Mouse (Mus musculus) lung, embryonic 16.5 days (tissue): ENCODE measurements at regions not wholly inside any gene's neighbourhood (a gene's known extent, or its start where the extent isn't known, plus 50 kb on each side); places are given as distances from the start of the nearest gene placed in this dataset.
"Not testable (repeated sequence)": the region's sequence is repeated elsewhere in the genome, so short reads cannot be mapped to it uniquely, and the experiment has no call there.

Experiments
- ATAC-seq: fragments of 200-750 bp; cut with Nextera tagmentation; 2 replicates; pipeline ENCODE4 v1.8.0; 2017; ENCODE audit warnings: low read depth, mild to moderate bottlenecking, moderate library complexity
- H3K27ac ChIP-seq: fragments of 300-500 bp; sonication (generic); 2 replicates; pipeline ENCODE4 v1.5.1; 2014; ENCODE audit warnings: mild to moderate bottlenecking, control low read depth, low read length
- H3K27me3 ChIP-seq: fragments of 300-500 bp; sonication (generic); 2 replicates; pipeline ENCODE4 v1.6.1; 2014; ENCODE audit warnings: low read depth, low read length, mixed read lengths; ENCODE audit not compliant: control insufficient read depth, insufficient read depth
- H3K36me3 ChIP-seq: fragments of 300-500 bp; sonication (generic); 2 replicates; pipeline ENCODE4 v1.6.1; 2014; ENCODE audit warnings: low read length; ENCODE audit not compliant: control insufficient read depth, insufficient read depth
- H3K4me1 ChIP-seq: fragments of 300-500 bp; sonication (generic); replicated peaks from 2 replicates; pipeline ENCODE4 v1.6.1; 2014; ENCODE audit warnings: low read length, mixed read lengths; ENCODE audit not compliant: control insufficient read depth, insufficient read depth
- H3K4me2 ChIP-seq: fragments of 300-500 bp; sonication (generic); 2 replicates; pipeline ENCODE4 v1.6.1; 2014; ENCODE audit warnings: low read depth, low read length, control low read depth
- H3K4me3 ChIP-seq: fragments of 300-500 bp; sonication (generic); 2 replicates; pipeline ENCODE4 v1.5.1; 2014; ENCODE audit warnings: mild to moderate bottlenecking, low read length, control low read depth
- H3K9ac ChIP-seq: fragments of 300-500 bp; sonication (generic); 2 replicates; pipeline ENCODE4 v1.6.1; 2014; ENCODE audit warnings: low read length, control low read depth
- H3K9me3 ChIP-seq: fragments of 300-500 bp; sonication (generic); 2 replicates; pipeline ENCODE4 v1.6.1; 2016; ENCODE audit warnings: low read length; ENCODE audit not compliant: control insufficient read depth
- WGBS: fragments of 180-500 bp; shearing (Covaris S2); extraction: QIAGEN DNeasy Blood & Tissue Kit; methylation state at CpG from one replicate; pipeline ENCODE4 v1.1.7; 2014; 5-methylcytosine and 5-hydroxymethylcytosine counted together

GRCm38 (mm10) chr11:16635796-16636195 lies 116.2 kb upstream of the Egfr start:
- not testable (repeated sequence) for H3K4me1 ChIP-seq

GRCm38 (mm10) chr11:16637679-16638078 lies 114.3 kb upstream of the Egfr start:
- 81% methylated on average over 2 of the region's 2 CpGs for WGBS
- H3K36me3 ChIP-seq, result no peaks in the 10 kb centered on the region
- H3K9me3 ChIP-seq, result no peaks in the 10 kb centered on the region
- no peak overlapping the region for H3K27ac ChIP-seq
- ATAC-seq, result no peak
- H3K9ac ChIP-seq, result no peak overlapping the region
- H3K27me3 ChIP-seq, result no peaks in the 10 kb centered on the region
- no peak overlapping the region for H3K4me2 ChIP-seq
- H3K4me1 ChIP-seq, result no peaks in the 10 kb centered on the region
- no peak overlapping the region for H3K4me3 ChIP-seq

More at GRCm38 (mm10) chr11:16635796-16636195, 116.2 kb upstream of the Egfr start:
- ATAC-seq, H3K9ac ChIP-seq, H3K27me3 ChIP-seq, H3K27ac ChIP-seq, H3K36me3 ChIP-seq, H3K9me3 ChIP-seq, H3K4me3 ChIP-seq, H3K4me2 ChIP-seq: not testable (repeated sequence)
- 92% methylated on average over 11 of the region's 11 CpGs for WGBS

- Histone ChIP-seq H3K27ac (no peak overlapping the region), H3K4me2 (no peak overlapping the region), H3K4me1 (no peaks in the 10 kb centered on the region), H3K36me3 (no peaks in the 10 kb centered on the region), H3K9ac (no peak overlapping the region), H3K27me3 (no peaks in the 10 kb centered on the region), H3K9me3 (no peaks in the 10 kb centered on the region), H3K4me3 (no peak overlapping the region)
- ATAC-seq, result no peak
- 77% methylated on average over 4 of the region's 4 CpGs for WGBS
Observed at GRCm38 (mm10) chr11:16638349-16638748, 113.7 kb upstream of the Egfr start.

- no peaks in the 10 kb centered on the region for H3K36me3 ChIP-seq
- H3K9ac ChIP-seq, result no peak overlapping the region
- H3K27ac ChIP-seq, result no peak overlapping the region
Observed at GRCm38 (mm10) chr11:16649599-16649998, 102.4 kb upstream of the Egfr start.

GRCm38 (mm10) chr11:16663806-16664205 lies 88.2 kb upstream of the Egfr start:
- Histone ChIP-seq H3K9me3 (no peaks in the 10 kb centered on the region), H3K36me3 (no peaks in the 10 kb centered on the region), H3K27me3 (no peaks in the 10 kb centered on the region), H3K4me3 (no peak overlapping the region), H3K4me2 (no peak overlapping the region), H3K9ac (no peak overlapping the region), H3K27ac (no peak overlapping the region), H3K4me1 (no peaks in the 10 kb centered on the region)
- 61% methylated on average over 3 of the region's 3 CpGs for WGBS
- no peak for ATAC-seq

More at GRCm38 (mm10) chr11:16649599-16649998, 102.4 kb upstream of the Egfr start:
- Histone ChIP-seq H3K4me2 (no peak overlapping the region), H3K4me1 (no peaks in the 10 kb centered on the region), H3K4me3 (no peak overlapping the region), H3K27me3 (no peaks in the 10 kb centered on the region), H3K9me3 (no peaks in the 10 kb centered on the region)
- no peak for ATAC-seq

- Histone ChIP-seq H3K4me2 (no peak overlapping the region), H3K9me3 (no peaks in the 10 kb centered on the region), H3K9ac (no peak overlapping the region), H3K27ac (no peak overlapping the region), H3K4me1 (no peaks in the 10 kb centered on the region), H3K4me3 (no peak overlapping the region), H3K36me3 (no peaks in the 10 kb centered on the region), H3K27me3 (no peaks in the 10 kb centered on the region)
- no peak for ATAC-seq
- WGBS, result 77% methylated on average over 4 of the region's 4 CpGs
Observed at GRCm38 (mm10) chr11:16669453-16670251, 82.4 kb upstream of the Egfr start.

GRCm38 (mm10) chr11:16670282-16670681 lies 81.7 kb upstream of the Egfr start:
- Histone ChIP-seq H3K9me3 (no peaks in the 10 kb centered on the region), H3K4me1 (no peaks in the 10 kb centered on the region), H3K9ac (no peak overlapping the region), H3K27ac (no peak overlapping the region), H3K36me3 (no peaks in the 10 kb centered on the region), H3K4me3 (no peak overlapping the region), H3K27me3 (no peaks in the 10 kb centered on the region), H3K4me2 (no peak overlapping the region)
- WGBS, result 54% methylated on average over 1 of the region's 1 CpGs
- ATAC-seq, result no peak

GRCm38 (mm10) chr11:16675951-16676350 lies 76.1 kb upstream of the Egfr start:
- not testable (repeated sequence) for H3K9ac ChIP-seq, H3K36me3 ChIP-seq, H3K4me1 ChIP-seq, H3K27me3 ChIP-seq, ATAC-seq, H3K27ac ChIP-seq, H3K4me3 ChIP-seq, H3K9me3 ChIP-seq, H3K4me2 ChIP-seq
- 17% methylated on average over 1 of the region's 1 CpGs for WGBS

- Histone ChIP-seq H3K36me3 (no peaks in the 10 kb centered on the region), H3K27ac (no peak overlapping the region), H3K27me3 (no peaks in the 10 kb centered on the region), H3K4me2 (no peak overlapping the region), H3K9ac (no peak overlapping the region), H3K9me3 (no peaks in the 10 kb centered on the region), H3K4me3 (no peak overlapping the region), H3K4me1 (no peaks in the 10 kb centered on the region)
- no peak for ATAC-seq
- 77% methylated on average over 1 of the region's 1 CpGs for WGBS
Observed at GRCm38 (mm10) chr11:16683538-16683937, 68.5 kb upstream of the Egfr start.
